Mouse (Mus musculus) MEL (cell line): ENCODE measurements at regions not wholly inside any gene's neighbourhood (a gene's known extent, or its start where the extent isn't known, plus 50 kb on each side); places are given as distances from the start of the nearest gene placed in this dataset.

ENCODE experiments used
- DNase-seq: peaks from one replicate; pipeline ENCODE4 v3.0.0; 2011; ENCODE audit warnings: low read depth, low spot score
- H3K27ac ChIP-seq: 2 replicates; pipeline ENCODE4 v1.5.1; 2012; ENCODE audit warnings: low read depth, mild to moderate bottlenecking, control low read depth, low read length, moderate library complexity; ENCODE audit not compliant: control insufficient read depth
- H3K27me3 ChIP-seq, 2 experiments: fragments of 150-350 bp in 1 of 2; sonication (generic) in 1 of 2; 2 replicates each; pipeline ENCODE4 v1.6.1; 2012; ENCODE audit warnings: low read length in 2 of 2, mild to moderate bottlenecking in 2 of 2, improper control_type of control experiment in 1 of 2, moderate library complexity in 1 of 2; ENCODE audit not compliant: insufficient read depth in 2 of 2, control insufficient read depth in 1 of 2
- H3K36me3 ChIP-seq, 2 experiments: 2 replicates each; pipeline ENCODE4 v1.6.1; 2012 to 2014; ENCODE audit warnings: low read length in 2 of 2, improper control_type of control experiment in 1 of 2, inconsistent platforms in 1 of 2, mild to moderate bottlenecking in 1 of 2; ENCODE audit not compliant: insufficient read depth in 2 of 2, control insufficient read depth in 1 of 2
- H3K4me1 ChIP-seq, 2 experiments: fragments of 150-350 bp in 1 of 2; sonication (generic) in 1 of 2; 2 replicates each; pipeline ENCODE4 v1.6.1; 2012; ENCODE audit warnings: low read length in 2 of 2, improper control_type of control experiment in 1 of 2, mild to moderate bottlenecking in 1 of 2; ENCODE audit not compliant: insufficient read depth in 2 of 2, control insufficient read depth in 1 of 2
- H3K4me3 ChIP-seq, 2 experiments: fragments of 150-350 bp in 1 of 2; sonication (generic) in 1 of 2; 2 replicates each; pipeline ENCODE4 v1.5.1; 2012; ENCODE audit warnings: low read depth in 2 of 2, low read length in 2 of 2, mild to moderate bottlenecking in 2 of 2, moderate library complexity in 2 of 2, control low read depth in 1 of 2, improper control_type of control experiment in 1 of 2; ENCODE audit not compliant: control insufficient read depth in 1 of 2, insufficient read depth in 1 of 2
- H3K79me2 ChIP-seq: 2 replicates; pipeline ENCODE4 v1.6.1; 2012; ENCODE audit warnings: mild to moderate bottlenecking, low read length, moderate library complexity; ENCODE audit not compliant: control insufficient read depth, poor library complexity, insufficient read depth
- H3K9ac ChIP-seq: 2 replicates; pipeline ENCODE4 v1.6.1; 2012; ENCODE audit warnings: low read depth, mild to moderate bottlenecking, control low read depth, low read length, moderate library complexity; ENCODE audit not compliant: control insufficient read depth, poor library complexity, severe bottlenecking
- H3K9me3 ChIP-seq: fragments of 150-350 bp; sonication (generic); replicated peaks from 2 replicates; pipeline ENCODE4 v1.6.1; 2012; ENCODE audit warnings: mild to moderate bottlenecking, low read length, improper control_type of control experiment, moderate library complexity; ENCODE audit not compliant: insufficient read depth
- BHLHE40 ChIP-seq: IDR thresholded peaks from 2 replicates; pipeline ENCODE4 v1.6.1; 2012; ENCODE audit warnings: low read depth, mild to moderate bottlenecking, inconsistent platforms, low read length, improper control_type of control experiment, borderline replicate concordance
- CTCF ChIP-seq, 3 experiments: IDR thresholded peaks in 2 of 3; conservative IDR thresholded peaks in 1 of 3; 2 replicates each; pipeline ENCODE4 v1.5.1; 2011 to 2012; ENCODE audit warnings: low read length in 3 of 3, low read depth in 2 of 3, mild to moderate bottlenecking in 2 of 3, improper control_type of control experiment in 1 of 3, inconsistent platforms in 1 of 3, mixed read lengths in 1 of 3, moderate library complexity in 1 of 3; ENCODE audit not compliant: control insufficient read depth in 1 of 3, insufficient read depth in 1 of 3, poor library complexity in 1 of 3, severe bottlenecking in 1 of 3
- EP300 ChIP-seq, 2 experiments: IDR thresholded peaks; 2 replicates each; pipeline ENCODE4 v1.6.1; 2011; ENCODE audit warnings: improper control_type of control experiment in 2 of 2, low read length in 2 of 2, low read depth in 1 of 2, mild to moderate bottlenecking in 1 of 2
- GATA1 ChIP-seq: IDR thresholded peaks from 2 replicates; pipeline ENCODE4 v1.6.1; 2011; ENCODE audit warnings: low read depth, low read length, improper control_type of control experiment
- HCFC1 ChIP-seq: IDR thresholded peaks from 2 replicates; pipeline ENCODE4 v1.6.1; 2012; ENCODE audit warnings: low read depth, mild to moderate bottlenecking, inconsistent platforms, low read length, improper control_type of control experiment, moderate library complexity
- JUND ChIP-seq: IDR thresholded peaks from 2 replicates; pipeline ENCODE4 v1.6.1; 2011; ENCODE audit warnings: low read depth, mild to moderate bottlenecking, improper control_type of control experiment, low read length
- MAFK ChIP-seq: IDR thresholded peaks from 2 replicates; pipeline ENCODE4 v1.6.1; 2011; ENCODE audit warnings: low read depth, mild to moderate bottlenecking, low read length, improper control_type of control experiment, borderline replicate concordance
- MAZ ChIP-seq: IDR thresholded peaks from 2 replicates; pipeline ENCODE4 v1.6.1; 2012; ENCODE audit warnings: low read depth, mild to moderate bottlenecking, inconsistent platforms, low read length, improper control_type of control experiment
- MXI1 ChIP-seq: IDR thresholded peaks from 2 replicates; pipeline ENCODE4 v1.6.1; 2011; ENCODE audit warnings: mild to moderate bottlenecking, low read depth, low read length, improper control_type of control experiment
- NELFE ChIP-seq: IDR thresholded peaks from 2 replicates; pipeline ENCODE4 v1.6.1; 2011; ENCODE audit warnings: low read depth, low read length, improper control_type of control experiment
- POLR2A ChIP-seq, 2 experiments: IDR thresholded peaks; 2 replicates each; pipeline ENCODE4 v1.6.1; 2011 to 2012; ENCODE audit warnings: low read length in 2 of 2, mild to moderate bottlenecking in 2 of 2, control low read depth in 1 of 2, improper control_type of control experiment in 1 of 2, low read depth in 1 of 2, moderate library complexity in 1 of 2; ENCODE audit not compliant: control insufficient read depth in 1 of 2, insufficient read depth in 1 of 2, poor library complexity in 1 of 2
- POLR2AphosphoS2 ChIP-seq: IDR thresholded peaks from 2 replicates; pipeline ENCODE4 v1.6.1; 2011; ENCODE audit warnings: low read length, improper control_type of control experiment
- POLR2AphosphoS5 ChIP-seq: IDR thresholded peaks from 2 replicates; pipeline ENCODE4 v1.6.1; 2012; ENCODE audit warnings: low read depth, borderline replicate concordance, mild to moderate bottlenecking, inconsistent platforms, low read length, moderate library complexity, mixed read lengths
- USF2 ChIP-seq, 2 experiments: IDR thresholded peaks; 2 replicates each; pipeline ENCODE4 v1.6.1; 2011 to 2012; ENCODE audit warnings: improper control_type of control experiment in 2 of 2, low read length in 2 of 2, borderline replicate concordance in 1 of 2, inconsistent platforms in 1 of 2, low read depth in 1 of 2, mild to moderate bottlenecking in 1 of 2; ENCODE audit not compliant: insufficient read depth in 1 of 2
- ZKSCAN1 ChIP-seq: IDR thresholded peaks from 2 replicates; pipeline ENCODE4 v1.6.1; 2012; ENCODE audit warnings: low read depth, mild to moderate bottlenecking, inconsistent platforms, low read length, improper control_type of control experiment, moderate library complexity
- ZNF384 ChIP-seq: IDR thresholded peaks from 2 replicates; pipeline ENCODE4 v1.6.1; 2012; ENCODE audit warnings: low read depth, mild to moderate bottlenecking, inconsistent platforms, low read length, improper control_type of control experiment

- Histone ChIP-seq H3K27ac (no peak overlapping the region), H3K4me1 (no peaks in the 10 kb centered on the region)
- TF ChIP-seq EP300 (IDR thresholded peaks at IDR 0.05; ENCODE audit: low read depth in 1 of 2, low read length in 2 of 2) (no peak), POLR2AphosphoS5 (no peak), POLR2AphosphoS2 (no peak)
Measured at GRCm38 (mm10) chr4:35400511-35400910, 174.5 kb upstream of the C9orf72 start.

GRCm38 (mm10) chr4:35395583-35395877 lies 169.6 kb upstream of the C9orf72 start:
- Histone ChIP-seq H3K79me2 (no peaks in the 10 kb centered on the region), H3K4me3 (no peak overlapping the region), H3K36me3 (no peaks in the 10 kb centered on the region), H3K27me3 (no peaks in the 10 kb centered on the region), H3K9ac (no peak overlapping the region), H3K27ac (no peak overlapping the region), H3K9me3 (no peaks in the 10 kb centered on the region), H3K4me1 (no peaks in the 10 kb centered on the region)
- TF ChIP-seq JUND (no peak), BHLHE40 (no peak), POLR2AphosphoS2 (no peak), ZNF384 (no peak), MAFK (no peak), MAZ (no peak), ZKSCAN1 (no peak), MXI1 (no peak), EP300 (IDR thresholded peaks at IDR 0.05; ENCODE audit: low read depth in 1 of 2, low read length in 2 of 2) (no peak), POLR2A (IDR thresholded peaks at IDR 0.05; ENCODE audit: control insufficient read depth in 1 of 2, insufficient read depth in 1 of 2, low read depth in 1 of 2, low read length in 2 of 2, poor library complexity in 1 of 2) (no peak), GATA1 (no peak), CTCF (IDR thresholded peaks at IDR 0.05 in 2 of 3, conservative IDR thresholded peaks at IDR 0.05 in 1 of 3; ENCODE audit: control insufficient read depth in 1 of 3, insufficient read depth in 1 of 3, low read depth in 2 of 3, low read length in 3 of 3, poor library complexity in 1 of 3, severe bottlenecking in 1 of 3) (no peak), USF2 (IDR thresholded peaks at IDR 0.05; ENCODE audit: borderline replicate concordance in 1 of 2, insufficient read depth in 1 of 2, low read depth in 1 of 2, low read length in 2 of 2) (no peak), NELFE (no peak), HCFC1 (no peak)
- DNase-seq = no peak

More at GRCm38 (mm10) chr4:35400511-35400910, 174.5 kb upstream of the C9orf72 start:
- Histone ChIP-seq H3K79me2 (no peaks in the 10 kb centered on the region), H3K9me3 (no peaks in the 10 kb centered on the region), H3K4me3 (no peak overlapping the region), H3K27me3 (peaks cover 0 to 1% of the 10 kb centered on the region in 2 experiments; a peak in 1 of 4 replicates), H3K9ac (no peak overlapping the region), H3K36me3 (no peaks in the 10 kb centered on the region)
- DNase-seq = no peak
